Mouse (Mus musculus): ENCODE results near the gene Pnpla3. TPM values are rescaled to one million over a fixed set of nuclear protein-coding genes. Genes with fewer than 3 reads are reported as not detected.

Pnpla3 gene
- polyA plus RNA-seq, 1 experiment, result 1.5 TPM

DNA sequence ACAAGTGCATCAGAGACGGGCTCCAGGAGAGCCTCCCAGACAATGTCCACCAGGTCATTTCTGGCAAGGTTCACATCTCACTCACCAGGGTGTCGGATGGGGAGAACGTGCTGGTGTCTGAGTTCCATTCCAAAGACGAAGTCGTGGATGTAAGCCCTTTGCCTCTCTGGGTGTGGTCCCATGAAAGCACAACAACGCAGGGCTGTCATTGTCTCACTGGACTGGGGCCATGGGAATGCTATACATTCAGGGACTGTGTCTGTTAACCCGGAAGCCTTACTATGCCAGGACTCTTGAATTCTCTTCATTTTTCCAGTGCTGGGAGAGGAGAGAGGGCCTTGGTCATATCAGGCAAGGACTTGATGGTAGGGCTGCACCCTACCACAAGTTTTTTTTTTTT, 3.5 kb downstream of the Pnpla3 start:
- H3K4me1 ChIP-seq (ENCODE audit: control insufficient read depth, insufficient read depth, low read length), result peaks cover 10% of the 10 kb centered on the region
- TF ChIP-seq CTCF (IDR thresholded peaks at IDR 0.05; ENCODE audit: control insufficient read depth, insufficient read depth, insufficient replicate concordance, low read depth, low read length) (no peak), POLR2A (IDR thresholded peaks at IDR 0.05; ENCODE audit: control insufficient read depth, low read depth, low read length) (no peak)

DNA sequence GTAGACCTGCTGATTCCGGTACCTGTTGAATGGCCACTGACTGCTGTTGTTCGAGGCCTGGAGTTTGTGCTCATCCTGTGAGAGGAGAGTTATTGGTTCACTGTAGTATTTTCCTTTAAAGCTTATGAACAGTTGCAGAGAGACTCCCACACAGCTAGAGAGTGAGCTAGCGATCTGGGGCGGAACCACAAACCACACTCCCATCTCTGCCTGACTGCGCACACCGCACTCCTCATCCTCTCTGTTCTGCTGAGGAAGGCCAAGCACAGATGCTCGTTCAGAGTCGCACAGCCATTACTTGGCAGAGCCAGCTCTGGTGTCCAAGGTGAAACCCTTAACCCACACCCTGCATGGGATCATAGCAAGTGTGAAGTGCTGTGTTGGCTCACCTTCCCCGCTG, 11.1 kb downstream of the Pnpla3 start:
- Histone ChIP-seq H3K4me3 (ENCODE audit: control insufficient read depth, low read depth, low read length) (no peak overlapping the region), H3K27ac (ENCODE audit: control insufficient read depth, insufficient read depth, low read depth, low read length) (no peak overlapping the region), H3K27me3 (ENCODE audit: control insufficient read depth, insufficient read depth, low read length) (no peaks in the 10 kb centered on the region; the same call in 1 of the 2 replicates), H3K36me3 (ENCODE audit: control insufficient read depth, insufficient read depth, low read length) (no peaks in the 10 kb centered on the region), H3K4me1 (ENCODE audit: control insufficient read depth, insufficient read depth, low read length) (no peaks in the 10 kb centered on the region)
- TF ChIP-seq POLR2A (IDR thresholded peaks at IDR 0.05; ENCODE audit: control insufficient read depth, low read depth, low read length) (no peak), CTCF (IDR thresholded peaks at IDR 0.05; ENCODE audit: control insufficient read depth, insufficient read depth, insufficient replicate concordance, low read depth, low read length) (no peak)

More for the DNA sequence above, 3.5 kb downstream of the Pnpla3 start:
- H3K27ac ChIP-seq (ENCODE audit: control insufficient read depth, insufficient read depth, low read depth, low read length), result no peak overlapping the region
- no peaks in the 10 kb centered on the region for H3K36me3 ChIP-seq (ENCODE audit: control insufficient read depth, insufficient read depth, low read length)
- H3K27me3 ChIP-seq (ENCODE audit: control insufficient read depth, insufficient read depth, low read length), result no peaks in the 10 kb centered on the region
- H3K4me3 ChIP-seq (ENCODE audit: control insufficient read depth, low read depth, low read length), result no peak overlapping the region

DNA sequence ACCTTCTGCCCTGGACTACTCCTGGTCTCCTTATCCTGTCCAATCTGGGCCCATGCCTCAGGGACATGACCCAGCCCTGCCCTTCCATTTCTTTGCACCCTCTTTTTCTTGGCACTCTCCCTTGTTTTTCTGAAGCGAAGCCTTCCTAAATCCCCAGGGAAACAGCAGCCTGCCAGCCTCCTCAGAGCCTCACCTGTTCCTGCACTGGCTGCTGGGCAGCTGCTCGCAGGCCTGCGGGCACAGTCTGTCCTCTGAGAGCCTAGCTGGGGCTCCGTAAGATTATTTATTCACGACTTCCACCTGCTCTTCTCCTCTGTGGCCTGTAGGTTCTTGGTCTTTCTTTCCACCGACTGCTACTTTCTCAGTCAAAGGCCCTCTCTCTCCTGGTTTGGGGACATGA, 14.4 kb downstream of the Pnpla3 start:
- Histone ChIP-seq H3K27ac (ENCODE audit: control insufficient read depth, insufficient read depth, low read depth, low read length) (no peak overlapping the region), H3K4me3 (ENCODE audit: control insufficient read depth, low read depth, low read length) (no peak overlapping the region), H3K27me3 (ENCODE audit: control insufficient read depth, insufficient read depth, low read length) (no peaks in the 10 kb centered on the region; the same call in 1 of the 2 replicates), H3K36me3 (ENCODE audit: control insufficient read depth, insufficient read depth, low read length) (no peaks in the 10 kb centered on the region), H3K4me1 (ENCODE audit: control insufficient read depth, insufficient read depth, low read length) (no peaks in the 10 kb centered on the region)
- TF ChIP-seq POLR2A (IDR thresholded peaks at IDR 0.05; ENCODE audit: control insufficient read depth, low read depth, low read length), result no peak
- TF ChIP-seq CTCF (IDR thresholded peaks at IDR 0.05; ENCODE audit: control insufficient read depth, insufficient read depth, insufficient replicate concordance, low read depth, low read length), result no peak

DNA sequence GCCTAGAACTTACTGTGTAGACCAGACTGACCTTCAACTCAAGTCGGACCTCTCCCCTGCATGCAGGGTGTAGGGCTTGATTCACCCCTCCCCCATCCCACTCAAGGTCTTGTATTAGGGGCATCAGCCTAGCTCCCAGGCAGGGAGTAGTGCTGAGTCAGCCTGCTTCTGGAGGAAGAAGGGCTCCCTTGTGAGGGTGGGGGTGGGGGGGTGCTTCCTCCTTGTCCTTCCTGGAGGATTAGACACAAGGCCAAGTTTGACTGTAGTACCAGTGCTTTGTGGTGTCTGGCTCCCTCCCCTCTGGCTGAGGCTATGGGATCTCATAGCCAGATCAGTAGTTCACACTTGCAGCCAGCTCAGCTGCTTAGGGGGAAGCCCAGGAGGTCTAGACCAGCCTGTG, 16.3 kb downstream of the Pnpla3 start:
- H3K36me3 ChIP-seq (ENCODE audit: control insufficient read depth, insufficient read depth, low read length), result no peaks in the 10 kb centered on the region
- no peaks in the 10 kb centered on the region; the same call in 1 of the 2 replicates for H3K27me3 ChIP-seq (ENCODE audit: control insufficient read depth, insufficient read depth, low read length)
- H3K4me3 ChIP-seq (ENCODE audit: control insufficient read depth, low read depth, low read length), result no peak overlapping the region
- no peak overlapping the region for H3K27ac ChIP-seq (ENCODE audit: control insufficient read depth, insufficient read depth, low read depth, low read length)
- no peaks in the 10 kb centered on the region for H3K4me1 ChIP-seq (ENCODE audit: control insufficient read depth, insufficient read depth, low read length)
- TF ChIP-seq CTCF (IDR thresholded peaks at IDR 0.05; ENCODE audit: control insufficient read depth, insufficient read depth, insufficient replicate concordance, low read depth, low read length), result no peak
- TF ChIP-seq POLR2A (IDR thresholded peaks at IDR 0.05; ENCODE audit: control insufficient read depth, low read depth, low read length), result no peak

DNA sequence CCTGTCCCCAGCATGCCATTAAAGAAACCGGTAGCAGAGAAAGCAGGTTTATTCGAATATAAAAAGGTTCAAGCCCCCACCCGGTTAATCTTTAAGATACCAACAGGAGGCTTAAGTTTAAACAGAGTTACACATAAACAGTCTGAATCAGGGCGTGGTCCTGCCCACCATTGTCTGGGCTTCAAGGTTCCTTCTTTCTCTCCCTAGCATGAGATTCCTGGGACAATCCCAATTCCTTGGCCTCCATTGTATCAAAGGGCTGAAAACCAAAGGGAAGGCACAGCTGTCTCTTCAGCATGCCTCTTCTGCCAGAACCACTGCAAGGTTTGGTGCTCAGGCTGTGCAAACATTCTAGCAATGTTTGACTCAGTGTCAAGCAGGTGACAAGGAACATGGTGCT, 18.6 kb downstream of the Pnpla3 start:
- H3K36me3 ChIP-seq (ENCODE audit: control insufficient read depth, insufficient read depth, low read length), result no peaks in the 10 kb centered on the region
- no peaks in the 10 kb centered on the region; the same call in 1 of the 2 replicates for H3K27me3 ChIP-seq (ENCODE audit: control insufficient read depth, insufficient read depth, low read length)
- H3K27ac ChIP-seq (ENCODE audit: control insufficient read depth, insufficient read depth, low read depth, low read length), result no peak overlapping the region
- H3K4me1 ChIP-seq (ENCODE audit: control insufficient read depth, insufficient read depth, low read length), result no peaks in the 10 kb centered on the region
- TF ChIP-seq POLR2A (IDR thresholded peaks at IDR 0.05; ENCODE audit: control insufficient read depth, low read depth, low read length), result no peak
- H3K4me3 ChIP-seq (ENCODE audit: control insufficient read depth, low read depth, low read length), result no peak overlapping the region

DNA sequence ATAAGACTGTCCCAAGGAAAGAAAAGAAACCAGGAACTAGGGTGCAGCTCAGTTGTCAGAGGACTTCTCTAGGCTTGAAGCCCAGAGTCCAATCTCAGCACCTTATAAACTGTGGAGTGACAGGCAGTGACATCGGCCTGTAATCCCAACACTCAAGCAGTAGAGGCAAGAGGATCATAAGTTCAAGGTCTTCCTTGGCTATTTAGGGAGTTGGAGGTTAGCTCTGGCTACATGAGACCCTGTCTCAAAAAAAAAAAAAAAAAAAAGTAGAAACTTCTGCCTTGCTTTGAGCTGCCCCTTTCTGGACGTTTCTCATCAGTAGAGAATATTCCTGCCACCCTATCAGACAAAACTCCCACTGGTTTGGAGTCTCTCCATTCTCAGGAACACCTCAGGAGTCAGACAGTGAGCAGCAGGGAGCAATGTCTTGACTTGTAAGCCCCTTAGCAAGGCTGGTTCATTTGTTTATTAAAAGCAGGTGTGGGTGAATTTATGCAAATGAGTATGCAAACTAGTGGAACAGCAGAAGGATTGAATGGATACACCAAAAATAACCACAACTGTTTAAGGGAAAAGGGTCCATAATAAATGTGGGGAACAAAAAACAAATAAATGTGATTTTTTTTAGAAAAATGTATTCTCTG, 21.4 kb downstream of the Pnpla3 start:
- Histone ChIP-seq H3K4me3 (ENCODE audit: control insufficient read depth, low read depth, low read length) (no peak overlapping the region), H3K36me3 (ENCODE audit: control insufficient read depth, insufficient read depth, low read length) (no peaks in the 10 kb centered on the region), H3K27me3 (ENCODE audit: control insufficient read depth, insufficient read depth, low read length) (no peaks in the 10 kb centered on the region), H3K27ac (ENCODE audit: control insufficient read depth, insufficient read depth, low read depth, low read length) (no peak overlapping the region), H3K4me1 (ENCODE audit: control insufficient read depth, insufficient read depth, low read length) (peaks cover 7% of the 10 kb centered on the region)
- TF ChIP-seq POLR2A (IDR thresholded peaks at IDR 0.05; ENCODE audit: control insufficient read depth, low read depth, low read length) (no peak), CTCF (IDR thresholded peaks at IDR 0.05; ENCODE audit: control insufficient read depth, insufficient read depth, insufficient replicate concordance, low read depth, low read length) (no peak)

DNA sequence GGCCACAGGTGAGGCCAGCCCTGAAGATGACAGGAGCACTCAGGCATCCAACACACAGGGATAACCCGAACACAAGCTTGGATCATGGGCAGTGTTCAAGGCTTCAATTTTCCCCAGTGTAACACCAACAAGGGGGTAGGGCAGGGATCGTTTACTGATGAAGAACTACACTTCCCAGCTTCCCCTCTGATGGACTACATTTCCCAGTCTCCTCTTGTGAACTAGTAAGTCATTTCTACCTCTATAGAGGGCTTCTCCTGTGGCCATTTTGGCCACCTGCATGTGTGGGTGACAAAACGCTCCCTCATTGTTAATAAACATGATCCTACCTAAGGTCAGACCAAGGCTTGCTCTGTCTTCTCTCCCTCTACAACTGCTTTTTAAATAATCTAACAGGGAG, 22.2 kb downstream of the Pnpla3 start:
- Histone ChIP-seq H3K27me3 (ENCODE audit: control insufficient read depth, insufficient read depth, low read length) (no peaks in the 10 kb centered on the region), H3K27ac (ENCODE audit: control insufficient read depth, insufficient read depth, low read depth, low read length) (no peak overlapping the region), H3K4me3 (ENCODE audit: control insufficient read depth, low read depth, low read length) (no peak overlapping the region), H3K4me1 (ENCODE audit: control insufficient read depth, insufficient read depth, low read length) (peaks cover 7% of the 10 kb centered on the region), H3K36me3 (ENCODE audit: control insufficient read depth, insufficient read depth, low read length) (no peaks in the 10 kb centered on the region)
- TF ChIP-seq CTCF (IDR thresholded peaks at IDR 0.05; ENCODE audit: control insufficient read depth, insufficient read depth, insufficient replicate concordance, low read depth, low read length) (no peak), POLR2A (IDR thresholded peaks at IDR 0.05; ENCODE audit: control insufficient read depth, low read depth, low read length) (no peak)

DNA sequence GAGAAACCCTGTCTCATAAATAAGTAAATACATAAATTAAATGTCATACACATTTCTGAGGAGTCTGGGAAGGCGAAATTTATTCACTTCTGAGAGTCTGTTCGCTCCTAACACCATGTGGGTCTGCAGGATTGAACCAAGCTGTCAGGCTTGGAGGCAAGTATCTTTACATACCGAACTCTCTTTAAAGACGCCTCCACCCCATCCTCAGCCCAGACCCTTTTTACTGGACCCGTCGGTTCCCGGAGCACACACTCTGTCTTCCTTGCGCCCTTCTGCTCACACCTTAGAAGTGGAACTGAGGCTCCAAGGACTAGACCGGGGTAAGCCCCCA, 24.1 kb downstream of the Pnpla3 start:
- TF ChIP-seq POLR2A (IDR thresholded peaks at IDR 0.05; ENCODE audit: control insufficient read depth, low read depth, low read length) (no peak), CTCF (IDR thresholded peaks at IDR 0.05; ENCODE audit: control insufficient read depth, insufficient read depth, insufficient replicate concordance, low read depth, low read length) (no peak)
- H3K27me3 ChIP-seq (ENCODE audit: control insufficient read depth, insufficient read depth, low read length), result no peaks in the 10 kb centered on the region

More for the DNA sequence above, 24.1 kb downstream of the Pnpla3 start:
- Histone ChIP-seq H3K4me3 (ENCODE audit: control insufficient read depth, low read depth, low read length) (peak overlapping the region; percentile 86), H3K4me1 (ENCODE audit: control insufficient read depth, insufficient read depth, low read length) (peaks cover 7% of the 10 kb centered on the region), H3K27ac (ENCODE audit: control insufficient read depth, insufficient read depth, low read depth, low read length) (peak overlapping the region; percentile 90), H3K36me3 (ENCODE audit: control insufficient read depth, insufficient read depth, low read length) (no peaks in the 10 kb centered on the region)
